Mouse (Mus musculus): Measurements from ENCODE around the gene Cnnm1.

- no peak for TF ChIP-seq CTCF (conservative IDR thresholded peaks at IDR 0.05; ENCODE audit: insufficient read depth, insufficient read length, low read depth, low read length)
- no peak for TF ChIP-seq POLR2A (IDR thresholded peaks at IDR 0.05; ENCODE audit: low read depth, low read length)
These were observed 77.6 kb downstream of the Cnnm1 start for GRCm38 (mm10) chr19:43517808-43518207.

Data from kidney, adult 2 months (tissue).